Mouse (Mus musculus) lung, postnatal 0 days (tissue): ENCODE data around the gene Tdp2.

Source experiments
- CTCF ChIP-seq: IDR thresholded peaks from 2 replicates; pipeline ENCODE4 v1.5.1; 2016; ENCODE audit warnings: antibody characterized with exemption, mild to moderate bottlenecking
- EP300 ChIP-seq: IDR thresholded peaks from 2 replicates; pipeline ENCODE4 v1.6.1; 2016; ENCODE audit warnings: antibody characterized with exemption, mild to moderate bottlenecking, control low read depth

GRCm38 (mm10) chr13:24861084-24861483 lies 29.6 kb downstream of the Tdp2 start:
- TF ChIP-seq EP300, result no peak
- TF ChIP-seq CTCF, result no peak
